Mouse (Mus musculus) lung, adult 2 months (tissue): ENCODE data around the gene Vmac.

Experiments used
- CTCF ChIP-seq: fragments of 200-500 bp; IDR thresholded peaks from 2 replicates; pipeline ENCODE4 v1.5.1; 2011; ENCODE audit warnings: mild to moderate bottlenecking, low read length, control low read depth; ENCODE audit not compliant: insufficient read depth
- POLR2A ChIP-seq: fragments of 200-500 bp; IDR thresholded peaks from 2 replicates; pipeline ENCODE4 v1.6.1; 2011; ENCODE audit warnings: low read depth, mild to moderate bottlenecking, control low read depth, low read length, borderline replicate concordance; ENCODE audit errors: extremely low read depth

DNA sequence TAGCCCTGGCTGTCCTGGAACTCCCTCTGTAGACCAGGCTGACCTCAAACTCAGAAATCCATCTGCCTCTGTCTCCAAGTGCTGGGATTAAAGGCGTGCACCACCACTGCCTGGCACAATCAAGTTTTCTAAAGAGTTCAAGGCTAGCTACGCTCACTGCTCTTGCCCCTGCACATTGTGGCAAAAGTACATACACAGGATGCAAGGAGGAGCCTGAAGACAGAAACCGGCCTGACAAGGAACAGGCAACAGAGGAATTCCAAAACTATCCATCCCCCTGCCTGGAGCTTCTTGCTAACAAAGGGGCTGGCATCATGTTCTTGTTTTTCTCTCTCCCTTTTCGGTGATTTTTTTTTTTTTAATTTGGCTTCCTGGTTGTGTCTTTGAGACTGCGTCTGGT lies 26.4 kb upstream of the Vmac start:
- TF ChIP-seq CTCF (no peak), POLR2A (no peak)
